In the genomic region with DNA sequence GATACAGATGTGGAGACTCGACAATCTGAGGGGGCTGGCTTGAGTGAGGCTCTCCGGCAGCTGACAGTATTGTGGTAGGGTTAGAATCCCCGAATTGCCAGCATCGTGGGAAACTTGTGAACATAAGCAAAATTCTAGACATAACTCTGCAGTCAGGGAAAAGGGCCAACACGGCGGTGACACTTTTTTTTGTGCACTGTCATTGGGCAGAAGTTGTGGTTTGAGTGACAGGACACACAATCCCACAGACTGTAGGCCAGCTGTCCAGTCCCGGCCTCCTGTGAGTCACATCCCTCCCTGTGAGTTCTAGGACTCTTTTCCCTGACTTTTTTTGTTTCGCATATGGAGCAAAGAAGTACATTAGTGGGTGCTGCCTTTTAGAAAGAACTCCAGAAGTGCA, we compare ENCODE assay signal across 8 mouse cellular contexts. TPM values are rescaled to one million over a fixed set of nuclear protein-coding genes. Genes with fewer than 3 reads are reported as not detected.
DNase-seq lines count a peak whose midpoint lies in the region; ATAC-seq and TF ChIP-seq lines count a peak whose summit lies in the region.

No protein-coding gene starts in this region.

- 67% methylated on average over 8 of the region's 8 CpGs for WGBS in cerebellum, adult 2 months
- 86% methylated on average over 8 of the region's 8 CpGs for WGBS in limb, embryonic 12.5 days

- no peak for ATAC-seq in limb, embryonic 12.5 days (ENCODE audit: insufficient number of reproducible peaks, insufficient read depth, low FRiP score, low TSS enrichment, low read depth)

- peak overlapping the region; percentile 88 for H3K4me2 ChIP-seq in limb, embryonic 12.5 days

- DNase-seq in cerebellum, adult 2 months = no peak
- DNase-seq in cerebellum, postnatal 4 days (ENCODE audit: low spot score in 2 of 2) = no peak
- DNase-seq in lung, postnatal 10 days = peak; percentile 43
- no peak for DNase-seq in lung, postnatal 36 days
- DNase-seq in right cerebral cortex, postnatal 4 days = peak; percentile 19
- DNase-seq in cerebellum, postnatal 25 days = no peak
- no peak for DNase-seq in layer of hippocampus, postnatal 14 days (ENCODE audit: low spot score in 2 of 2)

- no peak overlapping the region for H3K27ac ChIP-seq in cerebellum, adult 2 months (ENCODE audit: insufficient read depth, low read length)
- no peak overlapping the region for H3K27ac ChIP-seq in limb, embryonic 12.5 days

- H3K9me3 ChIP-seq in limb, embryonic 12.5 days = no peaks in the 10 kb centered on the region

- 0 out of 2 replicates have a peak, but pooled peaks cover 7% of the 10 kb centered on the region for H3K4me1 ChIP-seq in cerebellum, adult 2 months (ENCODE audit: control insufficient read depth, insufficient read depth, low read length)
- H3K4me1 ChIP-seq in limb, embryonic 12.5 days (replicated peaks) = peaks cover 11% of the 10 kb centered on the region

- peaks cover 13% of the 10 kb centered on the region for H3K36me3 ChIP-seq in limb, embryonic 12.5 days

- H3K9ac ChIP-seq in limb, embryonic 12.5 days (replicated peaks) = no peak overlapping the region

- H3K4me3 ChIP-seq in cerebellum, adult 2 months (replicated peaks; ENCODE audit: insufficient read depth, low read depth, low read length) = peak overlapping the region; percentile 68
- peak overlapping the region; percentile 65; the same call in 1 of the 2 replicates for H3K4me3 ChIP-seq in limb, embryonic 12.5 days (replicated peaks)

- TF ChIP-seq POLR2A in cerebellum, adult 2 months (IDR thresholded peaks at IDR 0.05; ENCODE audit: borderline replicate concordance, insufficient read depth, low read length) = no peak

- TF ChIP-seq CTCF in cerebellum, adult 2 months (IDR thresholded peaks at IDR 0.05; ENCODE audit: borderline replicate concordance, insufficient read depth, low read depth, low read length) = no peak

- H3K27me3 ChIP-seq in cerebellum, adult 2 months (ENCODE audit: control insufficient read depth, insufficient read depth, low read length) = no peaks in the 10 kb centered on the region
- H3K27me3 ChIP-seq in limb, embryonic 12.5 days = no peaks in the 10 kb centered on the region

RNA-seq across cellular contexts. Expression of a gene that starts 1.3 kb away (rescaled TPM):
- polyA plus RNA-seq in cerebellum, adult 2 months (2012; rRNA removed) = 12.5 and 13.9 TPM in 2 replicates
- polyA plus RNA-seq in limb, embryonic 12.5 days (2016; fragmentation: Nextera tagmentation; extraction: Ambion mirVana) = 6.3 and 6.9 TPM in 2 replicates
- total RNA-seq in layer of hippocampus, postnatal 14 days (2021) = 10 to 100 TPM; 11.5 to 13.3 TPM

RNA-seq across cellular contexts. Expression of a gene that starts 25.6 kb away (rescaled TPM):
- polyA plus RNA-seq in cerebellum, adult 2 months (2012; rRNA removed) = 43.8 and 45.0 TPM in 2 replicates
- polyA plus RNA-seq in limb, embryonic 12.5 days (2016; fragmentation: Nextera tagmentation; extraction: Ambion mirVana) = 26.8 and 26.9 TPM in 2 replicates
- 10 to 100 TPM; 34.3 to 38.7 TPM for total RNA-seq in layer of hippocampus, postnatal 14 days (2021)

Comparison
In these comparisons a context has a peak if more than half of its experiments do, and no peak if none do; other contexts are left out.
1. DNase-seq: peak in lung, postnatal 10 days (single experiment) and right cerebral cortex, postnatal 4 days (single experiment); none in cerebellum, adult 2 months (0 of 2), cerebellum, postnatal 4 days (0 of 2), lung, postnatal 36 days (single experiment), cerebellum, postnatal 25 days (0 of 2) and layer of hippocampus, postnatal 14 days (0 of 2).